Mouse (Mus musculus): Measurements from ENCODE around the gene Adad2. TPM values are rescaled to one million over a fixed set of nuclear protein-coding genes. Genes with fewer than 3 reads are reported as not detected.

The Adad2 gene
- polyA plus RNA-seq, 1 experiment from 2014 or later, result 0.41 TPM

DNA sequence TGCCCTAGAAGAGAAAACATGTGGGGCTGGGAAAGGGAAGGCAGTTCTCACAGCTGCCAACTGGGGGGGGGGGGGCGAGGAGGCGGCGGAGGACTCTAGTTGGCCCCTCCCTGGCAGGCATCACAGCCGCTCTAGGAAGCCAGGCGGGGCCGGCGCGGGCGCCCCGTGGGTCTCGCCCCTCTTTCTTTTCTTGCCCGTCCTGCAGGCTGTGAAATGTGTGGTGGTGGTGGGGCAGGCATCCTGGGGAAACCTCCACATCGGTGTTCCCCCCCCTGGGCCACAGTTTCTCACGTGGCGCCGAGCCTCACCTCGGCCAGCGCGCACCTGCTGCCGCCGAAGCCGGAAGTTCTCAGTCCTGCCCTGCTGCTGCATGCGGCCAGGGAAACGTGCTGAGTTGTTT, 26.6 kb upstream of the Adad2 start:
- Histone ChIP-seq H3K4me1 (replicated peaks) (peaks cover 16% of the 10 kb centered on the region), H3K27me3 (ENCODE audit: insufficient read depth, poor library complexity, severe bottlenecking) (peaks cover 11% of the 10 kb centered on the region; the same call in 1 of the 2 replicates), H3K4me3 (peak overlapping the region; percentile 48), H3K36me3 (no peaks in the 10 kb centered on the region), H3K9me3 (no peaks in the 10 kb centered on the region), H3K27ac (peak overlapping the region; percentile 64)
- no peak for DNase-seq (ENCODE audit: low spot score)
- WGBS, result 22% methylated on average over 24 of the region's 24 CpGs

DNA sequence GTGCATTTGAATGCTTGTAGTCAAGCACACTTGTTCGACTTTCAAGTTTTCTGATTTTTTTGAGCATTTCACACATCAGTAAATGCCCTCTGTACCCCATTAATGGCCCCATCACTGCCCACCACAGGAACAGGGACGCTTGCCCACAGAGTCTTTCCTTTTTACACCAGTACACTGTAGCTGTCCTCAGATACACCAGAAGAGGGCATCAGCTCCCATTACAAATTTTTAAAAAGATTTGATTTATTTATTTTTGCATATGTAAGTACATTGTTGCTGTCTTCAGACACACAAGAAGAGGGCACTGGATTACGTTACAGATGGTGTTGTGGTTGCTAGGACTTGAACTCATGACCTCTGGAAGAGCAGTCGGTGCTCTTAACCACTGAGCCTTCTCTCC, 24.2 kb upstream of the Adad2 start:
- Histone ChIP-seq H3K36me3 (no peaks in the 10 kb centered on the region), H3K27ac (no peak overlapping the region), H3K27me3 (ENCODE audit: insufficient read depth, poor library complexity, severe bottlenecking) (peaks cover 7% of the 10 kb centered on the region; the same call in 1 of the 2 replicates), H3K4me3 (no peak overlapping the region), H3K4me1 (replicated peaks) (peaks cover 23% of the 10 kb centered on the region), H3K9me3 (no peaks in the 10 kb centered on the region)
- DNase-seq (ENCODE audit: low spot score), result no peak
- 63% methylated on average over 4 of the region's 4 CpGs for WGBS

DNA sequence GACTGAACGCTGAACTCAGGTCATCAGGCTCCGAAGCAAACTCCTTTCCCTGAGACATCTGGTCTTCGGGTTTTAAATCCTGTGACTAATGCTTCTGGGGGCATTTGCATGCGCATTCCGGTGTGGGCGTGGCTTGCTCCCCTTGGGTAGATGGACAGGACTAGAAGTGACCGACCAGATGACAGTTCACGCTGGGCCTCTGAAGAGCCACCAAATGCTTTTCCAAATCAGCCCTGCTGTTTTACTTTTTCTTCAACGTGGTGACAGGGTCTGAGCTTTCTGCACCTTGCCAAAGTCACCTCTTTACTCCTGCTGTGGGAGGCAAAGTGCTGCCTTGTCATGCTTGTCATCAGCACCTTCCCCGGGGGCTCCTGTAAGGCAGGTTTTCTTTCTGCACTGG, 23.7 kb upstream of the Adad2 start:
- 20% methylated on average over 10 of the region's 10 CpGs for WGBS
- H3K36me3 ChIP-seq, result no peaks in the 10 kb centered on the region
- H3K9me3 ChIP-seq, result no peaks in the 10 kb centered on the region
- H3K27ac ChIP-seq, result no peak overlapping the region
- H3K4me3 ChIP-seq, result no peak overlapping the region
- DNase-seq (ENCODE audit: low spot score), result peak; percentile 29
- H3K27me3 ChIP-seq (ENCODE audit: insufficient read depth, poor library complexity, severe bottlenecking), result peaks cover 7% of the 10 kb centered on the region; the same call in 1 of the 2 replicates
- peaks cover 23% of the 10 kb centered on the region for H3K4me1 ChIP-seq (replicated peaks)

DNA sequence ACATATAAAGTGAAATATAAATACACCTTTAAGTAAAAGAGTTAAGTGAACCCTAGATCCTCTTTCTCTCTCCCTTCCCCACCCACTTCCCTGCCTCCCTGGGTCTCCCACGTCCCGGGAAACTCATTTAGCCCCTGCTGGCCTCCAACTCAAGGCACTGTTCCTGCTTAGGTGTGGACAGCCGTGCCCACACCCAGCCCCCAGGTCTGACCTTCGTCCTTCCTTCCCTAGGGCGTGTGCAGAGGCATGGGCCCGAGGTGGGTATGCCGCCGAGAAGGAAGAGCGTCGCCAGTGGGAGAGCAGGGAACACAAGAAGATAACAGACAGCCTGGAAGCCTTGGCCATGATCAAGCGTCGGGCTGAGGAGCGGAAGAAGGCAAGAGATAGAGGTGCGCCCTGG, 22.2 kb upstream of the Adad2 start:
- Histone ChIP-seq H3K36me3 (no peaks in the 10 kb centered on the region), H3K4me3 (no peak overlapping the region)
- 85% methylated on average over 14 of the region's 14 CpGs for WGBS

DNA sequence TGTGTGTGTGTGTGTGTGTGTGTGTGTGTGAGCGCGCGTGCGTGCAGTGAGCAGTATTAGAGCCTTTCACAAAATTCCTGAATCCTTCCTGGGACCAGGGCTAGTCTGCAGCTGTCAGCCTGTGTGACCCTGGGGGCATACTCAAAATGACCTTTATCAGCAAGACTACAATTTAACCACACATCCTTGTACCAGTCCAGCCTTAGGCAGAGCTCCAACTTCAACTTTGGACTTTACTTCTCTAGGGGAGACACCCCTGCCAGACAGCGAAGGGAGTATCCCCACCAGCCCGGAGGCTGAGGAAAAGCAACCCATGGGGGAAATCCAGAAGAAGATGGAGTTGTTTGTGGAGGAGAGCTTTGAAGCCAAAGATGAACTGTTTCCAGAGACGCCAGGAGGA, 21.1 kb upstream of the Adad2 start:
- H3K36me3 ChIP-seq, result peaks cover 5% of the 10 kb centered on the region
- DNase-seq (ENCODE audit: low spot score), result no peak
- no peaks in the 10 kb centered on the region for H3K27me3 ChIP-seq (ENCODE audit: insufficient read depth, poor library complexity, severe bottlenecking)
- no peaks in the 10 kb centered on the region for H3K9me3 ChIP-seq
- H3K4me1 ChIP-seq (replicated peaks), result peaks cover 29% of the 10 kb centered on the region
- 89% methylated on average over 7 of the region's 7 CpGs for WGBS
- no peak overlapping the region for H3K27ac ChIP-seq
- no peak overlapping the region for H3K4me3 ChIP-seq

More for the DNA sequence above, 22.2 kb upstream of the Adad2 start:
- H3K4me1 ChIP-seq (replicated peaks), result peaks cover 35% of the 10 kb centered on the region
- no peak overlapping the region for H3K27ac ChIP-seq
- H3K27me3 ChIP-seq (ENCODE audit: insufficient read depth, poor library complexity, severe bottlenecking), result peaks cover 7% of the 10 kb centered on the region; the same call in 1 of the 2 replicates
- no peak for DNase-seq (ENCODE audit: low spot score)
- H3K9me3 ChIP-seq, result no peaks in the 10 kb centered on the region

DNA sequence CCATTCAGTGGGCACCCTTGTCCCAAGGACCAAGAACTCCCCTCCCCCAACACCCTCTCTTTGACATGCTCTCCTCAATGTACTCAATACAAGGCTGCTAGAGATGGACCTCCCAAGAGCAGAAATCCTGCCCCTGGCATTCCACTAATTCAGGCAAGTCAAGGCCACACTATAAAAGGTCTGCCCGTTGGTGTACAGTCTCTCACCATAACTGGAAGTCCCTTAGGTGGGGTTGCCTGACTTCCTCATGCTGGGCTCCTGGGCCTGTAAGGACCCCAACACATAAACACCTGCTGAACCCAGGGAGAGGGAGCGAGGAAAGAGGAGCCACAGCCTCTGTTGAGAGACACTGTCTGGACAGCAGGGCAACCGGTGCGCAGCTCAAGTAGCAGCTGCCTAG, 8.8 kb upstream of the Adad2 start:
- H3K27me3 ChIP-seq (ENCODE audit: insufficient read depth, poor library complexity, severe bottlenecking), result no peaks in the 10 kb centered on the region
- no peak overlapping the region for H3K27ac ChIP-seq
- whole genome bisulfite sequencing, result 91% methylated on average over 4 of the region's 4 CpGs
- H3K4me3 ChIP-seq, result peak overlapping the region; percentile 82
- H3K4me1 ChIP-seq (replicated peaks), result peaks cover 17% of the 10 kb centered on the region
- H3K36me3 ChIP-seq, result peaks cover 45% of the 10 kb centered on the region
- DNase-seq (ENCODE audit: low spot score), result no peak
- H3K9me3 ChIP-seq, result no peaks in the 10 kb centered on the region

DNA sequence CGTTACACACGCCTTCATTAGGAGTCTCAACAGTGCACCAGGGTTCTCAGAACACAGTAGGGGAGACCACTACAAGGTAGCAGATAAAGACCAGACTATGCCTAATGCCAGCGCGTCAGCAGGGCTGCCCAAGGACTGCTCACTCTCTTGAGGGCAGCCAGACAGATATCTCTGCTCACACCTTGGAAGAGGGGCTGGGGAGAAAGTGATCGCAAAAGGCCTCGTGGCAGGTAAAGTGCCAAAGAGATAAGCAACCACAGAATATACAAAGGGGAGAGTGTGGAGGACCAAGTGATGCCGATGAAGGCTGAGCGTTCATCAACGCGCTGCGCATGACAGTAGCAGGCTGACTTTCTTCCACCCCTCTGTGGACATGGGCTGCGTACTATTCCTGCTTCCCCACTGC, 8.1 kb upstream of the Adad2 start:
- Histone ChIP-seq H3K27ac (peak overlapping the region; percentile 86), H3K4me1 (replicated peaks) (peaks cover 17% of the 10 kb centered on the region), H3K36me3 (peaks cover 39% of the 10 kb centered on the region), H3K4me3 (peak overlapping the region; percentile 82), H3K9me3 (peaks cover 5% of the 10 kb centered on the region; the same call in 1 of the 2 replicates), H3K27me3 (ENCODE audit: insufficient read depth, poor library complexity, severe bottlenecking) (no peaks in the 10 kb centered on the region)
- DNase-seq (ENCODE audit: low spot score), result no peak
- 43% methylated on average over 12 of the region's 12 CpGs for WGBS

DNA sequence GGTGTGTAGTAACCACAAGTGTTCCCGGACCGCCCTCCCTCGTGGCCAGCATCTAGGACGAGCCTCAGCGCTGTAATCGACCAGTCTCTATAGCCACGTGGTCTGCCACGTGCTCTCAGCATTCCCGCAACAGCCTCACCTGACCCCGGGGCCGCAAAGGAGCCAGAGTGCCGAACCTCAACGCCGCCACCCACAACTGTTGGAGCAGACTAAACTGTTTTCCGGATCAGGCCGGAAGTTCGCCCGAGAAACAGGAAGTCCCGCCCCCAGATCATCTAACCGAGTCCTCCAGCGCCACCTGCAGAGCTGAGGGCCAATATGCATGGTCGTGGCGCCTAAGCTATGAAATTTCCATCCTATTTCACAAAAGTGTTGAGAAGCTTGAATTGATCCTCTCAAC, 7.6 kb upstream of the Adad2 start, which contains the start of gene Taf1c:
Gene Taf1c, minus strand, starts transcription at position 227 of the 400 bp plus-strand sequence.
- H3K27ac ChIP-seq, result peak within 1 kb of the TSS; percentile 86
- DNase-seq (ENCODE audit: low spot score), result peak; percentile 93
- peaks cover 17% of the 10 kb centered on the region for H3K4me1 ChIP-seq (replicated peaks)
- H3K4me3 ChIP-seq, result peak within 1 kb of the TSS; percentile 82
- H3K36me3 ChIP-seq, result peaks cover 33% of the 10 kb centered on the region
- WGBS, result under 1% methylated on average over 23 of the region's 23 CpGs
- H3K27me3 ChIP-seq (ENCODE audit: insufficient read depth, poor library complexity, severe bottlenecking), result no peaks in the 10 kb centered on the region
- H3K9me3 ChIP-seq, result peaks cover 8% of the 10 kb centered on the region; the same call in 1 of the 2 replicates

DNA sequence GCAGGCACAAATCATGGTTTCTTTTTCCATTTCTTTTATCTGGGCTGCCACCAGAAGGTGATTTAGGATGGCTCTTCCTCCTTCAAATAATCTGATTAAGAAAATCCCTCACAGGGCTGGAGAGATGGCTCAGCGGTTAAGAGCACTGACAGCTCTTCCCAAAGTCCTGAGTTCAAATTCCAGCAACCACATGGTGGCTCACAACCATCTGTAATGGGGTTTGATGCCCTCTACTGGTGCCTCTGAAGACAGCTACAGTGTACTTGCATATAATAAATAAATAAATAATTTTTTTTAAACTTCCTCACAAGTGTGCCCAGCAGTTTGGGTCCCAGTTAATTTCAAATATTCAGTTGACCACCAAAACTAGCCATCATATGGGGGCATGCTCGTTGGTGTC, 6.3 kb upstream of the Adad2 start:
- H3K9me3 ChIP-seq, result peaks cover 8% of the 10 kb centered on the region; the same call in 1 of the 2 replicates
- peaks cover 17% of the 10 kb centered on the region for H3K4me1 ChIP-seq (replicated peaks)
- DNase-seq (ENCODE audit: low spot score), result no peak
- H3K36me3 ChIP-seq, result peaks cover 21% of the 10 kb centered on the region
- WGBS, result 94% methylated on average over 2 of the region's 2 CpGs
- no peak overlapping the region for H3K27ac ChIP-seq
- no peaks in the 10 kb centered on the region for H3K27me3 ChIP-seq (ENCODE audit: insufficient read depth, poor library complexity, severe bottlenecking)
- H3K4me3 ChIP-seq, result no peak overlapping the region

DNA sequence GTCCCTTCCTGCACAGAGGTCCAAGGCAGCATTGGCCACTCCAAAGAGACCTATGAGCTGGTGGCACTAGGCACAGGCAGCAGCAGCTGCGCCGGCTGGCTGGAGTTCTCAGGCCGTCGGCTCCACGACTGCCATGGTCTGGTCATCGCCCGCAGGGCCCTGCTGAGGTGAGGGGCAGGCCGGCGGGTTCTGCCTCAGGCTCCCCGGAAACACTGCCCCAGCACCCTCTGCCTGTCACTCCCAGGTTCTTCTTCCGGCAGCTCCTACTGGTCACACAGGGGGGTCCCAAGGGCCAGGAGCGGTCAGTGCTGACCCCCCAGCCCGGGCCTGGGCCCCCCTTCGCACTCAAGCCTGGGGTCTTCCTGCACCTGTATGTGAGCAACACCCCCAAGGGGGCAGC, 2.5 kb downstream of the Adad2 start:
- Histone ChIP-seq H3K4me3 (no peak overlapping the region), H3K27me3 (ENCODE audit: insufficient read depth, poor library complexity, severe bottlenecking) (peaks cover 21% of the 10 kb centered on the region), H3K36me3 (no peaks in the 10 kb centered on the region), H3K4me1 (replicated peaks) (peaks cover 22% of the 10 kb centered on the region), H3K9me3 (no peaks in the 10 kb centered on the region), H3K27ac (peak overlapping the region; percentile 53; the same call in 1 of the 2 replicates)
- DNase-seq (ENCODE audit: low spot score), result no peak
- WGBS, result 71% methylated on average over 14 of the region's 14 CpGs

DNA sequence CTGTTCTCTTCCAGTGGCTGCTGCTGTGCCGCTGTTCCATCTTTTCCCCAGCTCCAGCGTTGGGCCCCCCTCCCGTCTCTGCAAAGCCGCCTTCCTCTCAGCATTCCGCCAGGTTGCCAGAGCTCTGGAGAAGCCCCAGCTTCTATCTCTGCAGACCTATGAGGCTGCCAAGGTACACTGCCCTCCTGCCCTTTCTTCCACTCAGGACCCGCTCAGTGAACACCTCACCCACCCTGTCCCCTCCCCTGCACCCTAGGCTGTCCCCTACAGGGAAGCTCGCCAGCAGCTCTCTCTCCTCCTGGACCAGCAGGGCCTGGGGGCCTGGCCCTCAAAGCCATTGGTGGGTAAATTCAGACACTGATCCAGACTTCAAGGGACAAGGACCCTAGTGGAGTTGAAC, 3.8 kb downstream of the Adad2 start:
- 73% methylated on average over 7 of the region's 7 CpGs for WGBS
- H3K27ac ChIP-seq, result peak overlapping the region; percentile 29; the same call in 1 of the 2 replicates

DNA sequence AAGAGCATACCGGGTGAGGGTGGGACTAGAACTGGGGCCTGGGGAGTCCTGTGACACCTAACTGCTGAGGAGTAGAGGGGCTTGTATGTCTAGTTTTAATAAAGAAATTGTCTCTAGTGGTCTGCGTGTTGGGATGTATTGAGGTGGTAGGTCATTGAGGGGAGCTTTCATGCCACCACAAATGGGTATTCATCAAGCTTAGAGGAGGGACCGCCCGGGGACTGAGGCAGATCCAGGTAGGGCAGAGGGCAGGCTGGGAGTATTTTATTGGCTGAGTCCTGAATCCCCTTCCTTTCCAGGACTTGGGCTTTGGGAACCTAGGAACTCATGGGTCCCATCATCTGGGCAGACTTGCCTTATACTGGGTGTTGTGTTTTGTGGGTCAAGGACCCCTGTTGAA, 4.3 kb downstream of the Adad2 start:
- H3K9me3 ChIP-seq, result no peaks in the 10 kb centered on the region
- DNase-seq (ENCODE audit: low spot score), result no peak
- 91% methylated on average over 4 of the region's 4 CpGs for WGBS

More for the DNA sequence above, 3.8 kb downstream of the Adad2 start:
- DNase-seq (ENCODE audit: low spot score), result no peak
- H3K27me3 ChIP-seq (ENCODE audit: insufficient read depth, poor library complexity, severe bottlenecking), result peaks cover 21% of the 10 kb centered on the region
- no peaks in the 10 kb centered on the region for H3K9me3 ChIP-seq
- no peak overlapping the region for H3K4me3 ChIP-seq
- H3K36me3 ChIP-seq, result no peaks in the 10 kb centered on the region
- H3K4me1 ChIP-seq (replicated peaks), result peaks cover 25% of the 10 kb centered on the region

DNA sequence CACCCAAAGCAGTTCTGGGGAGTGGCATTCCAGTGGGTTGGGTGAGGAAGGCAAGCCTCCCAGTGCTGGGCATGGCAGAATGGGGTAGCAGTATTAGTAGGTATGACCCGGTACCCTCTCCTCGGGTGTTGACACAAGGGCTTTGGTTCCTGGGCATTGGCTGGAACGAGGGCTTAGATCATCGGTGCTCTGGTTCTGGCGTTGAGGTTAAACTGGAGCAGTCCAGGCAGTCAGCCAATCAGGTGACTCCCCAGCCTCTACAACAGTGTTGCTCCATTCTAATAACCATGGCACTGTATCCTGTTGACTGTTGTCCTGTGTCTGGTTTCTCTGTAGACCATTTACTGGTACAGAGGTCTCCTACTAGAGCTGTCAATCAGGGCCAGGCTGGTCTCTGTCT, 5.0 kb downstream of the Adad2 start:
- no peaks in the 10 kb centered on the region for H3K9me3 ChIP-seq
- peaks cover 29% of the 10 kb centered on the region for H3K4me1 ChIP-seq (replicated peaks)
- peaks cover 21% of the 10 kb centered on the region for H3K27me3 ChIP-seq (ENCODE audit: insufficient read depth, poor library complexity, severe bottlenecking)
- no peak for DNase-seq (ENCODE audit: low spot score)
- no peak overlapping the region for H3K4me3 ChIP-seq
- H3K27ac ChIP-seq, result no peak overlapping the region
- no peaks in the 10 kb centered on the region for H3K36me3 ChIP-seq
- 90% methylated on average over 5 of the region's 5 CpGs for WGBS

More for the DNA sequence above, 4.3 kb downstream of the Adad2 start:
- Histone ChIP-seq H3K36me3 (no peaks in the 10 kb centered on the region), H3K4me3 (no peak overlapping the region), H3K27ac (peak overlapping the region; percentile 29; the same call in 1 of the 2 replicates), H3K4me1 (replicated peaks) (peaks cover 25% of the 10 kb centered on the region), H3K27me3 (ENCODE audit: insufficient read depth, poor library complexity, severe bottlenecking) (peaks cover 21% of the 10 kb centered on the region)

DNA sequence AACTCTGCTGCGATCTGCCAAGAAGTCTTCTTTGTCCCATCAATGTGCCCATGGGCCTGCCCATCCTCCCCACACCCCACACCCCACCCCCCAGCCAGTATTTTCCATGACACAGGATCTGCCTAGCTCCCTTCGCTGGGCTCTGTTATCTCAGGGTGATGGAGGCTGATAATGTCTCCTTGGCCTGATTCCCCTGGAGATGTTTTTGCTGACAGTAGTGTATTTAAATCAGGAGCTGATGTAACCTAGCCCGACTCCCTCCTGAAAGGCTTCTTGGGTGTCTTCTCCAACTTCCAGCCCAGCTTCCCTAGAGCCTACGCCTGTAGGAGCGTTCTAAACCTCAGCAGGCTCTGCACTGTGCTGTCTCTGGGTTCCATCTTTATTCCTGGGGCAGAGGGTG, 6.3 kb downstream of the Adad2 start:
- Histone ChIP-seq H3K4me1 (replicated peaks) (peaks cover 34% of the 10 kb centered on the region), H3K27ac (peak overlapping the region; percentile 35; the same call in 1 of the 2 replicates), H3K4me3 (no peak overlapping the region), H3K9me3 (no peaks in the 10 kb centered on the region), H3K36me3 (no peaks in the 10 kb centered on the region), H3K27me3 (ENCODE audit: insufficient read depth, poor library complexity, severe bottlenecking) (peaks cover 21% of the 10 kb centered on the region)
- DNase-seq (ENCODE audit: low spot score), result no peak
- 69% methylated on average over 5 of the region's 5 CpGs for WGBS
